Mouse (Mus musculus) thymus, postnatal 4 days (tissue): ENCODE measurements around the gene Cenpk.
"Not testable (repeated sequence)": the region's sequence is repeated elsewhere in the genome, so short reads cannot be mapped to it uniquely, and the experiment has no call there.

Experiments
- DNase-seq: peaks from one replicate; pipeline ENCODE4 v3.0.0; 2021

Gene Cenpk

GRCm38 (mm10) chr13:104228384-104229066, at the start of gene Cenpk, which contains the start of gene Ppwd1:
Gene Cenpk (plus strand): TSS chr13:104228611.
Gene Ppwd1 (minus strand): TSS chr13:104228843.
- DNase-seq: peak; percentile 96

DNA sequence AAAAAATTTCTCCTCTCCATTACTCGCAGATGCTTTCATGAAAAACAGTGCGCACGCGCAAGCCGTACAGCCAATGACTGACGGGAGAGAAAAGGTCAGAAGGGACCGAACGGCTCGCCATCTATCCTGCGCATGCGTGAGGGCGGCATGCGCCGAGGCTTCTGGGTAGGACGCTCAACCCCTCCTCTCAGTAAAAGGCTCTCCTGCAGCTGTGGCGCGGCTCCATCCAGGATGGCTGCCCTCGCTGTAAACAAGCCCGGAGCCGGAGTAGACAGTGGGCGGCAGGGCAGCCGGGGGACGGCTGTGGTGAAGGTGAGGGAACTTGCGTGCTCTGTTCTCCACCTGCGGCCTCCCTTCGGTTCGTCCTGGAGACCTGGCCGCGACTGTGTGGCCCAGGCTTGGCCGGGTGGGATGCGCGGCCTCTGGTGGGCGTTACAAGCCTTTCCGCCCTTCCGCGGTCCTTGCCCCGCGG, 49.7 kb upstream of the Cenpk start, which contains the start of gene Trim23:
TSS of gene Trim23 (plus strand) at position 148 of the 472 bp plus-strand sequence.
- peak; percentile 98 for DNase-seq

DNA sequence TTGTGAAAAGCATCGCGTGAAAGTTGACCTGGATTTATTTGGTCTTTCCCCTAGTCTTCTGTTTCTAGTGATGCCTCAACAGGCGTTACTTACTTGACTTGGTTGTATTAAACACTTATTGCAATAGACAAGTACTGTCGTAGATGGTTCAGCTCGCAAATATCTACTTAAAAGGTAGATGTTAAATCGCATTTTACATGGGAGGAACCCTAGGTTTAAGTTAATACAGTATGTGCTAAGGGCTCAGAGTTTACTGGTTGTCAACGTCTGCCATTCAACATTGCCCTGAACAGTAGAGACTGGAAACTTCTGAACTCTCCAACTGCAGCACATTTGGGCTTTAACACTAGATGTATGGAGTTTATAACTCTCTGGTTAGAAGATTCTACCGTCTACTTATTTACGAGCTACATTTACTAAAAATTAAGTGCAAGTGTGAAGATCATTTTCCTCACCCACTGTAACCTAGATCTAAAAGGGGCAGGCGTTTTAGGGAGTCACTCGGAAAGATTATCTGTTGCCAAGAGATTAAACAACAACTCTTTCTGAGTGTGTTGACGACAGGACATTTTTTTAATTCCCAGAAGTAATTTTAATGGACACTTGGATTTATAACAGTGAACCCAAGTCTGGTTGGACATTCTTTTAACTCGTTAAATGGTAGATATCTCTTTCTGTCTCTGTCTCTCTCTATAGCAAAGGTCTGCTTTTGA, 49.1 kb upstream of the Cenpk start:
- DNase-seq: no peak

- DNase-seq: no peak
These were observed 41.1 kb upstream of the Cenpk start for GRCm38 (mm10) chr13:104187357-104187756.

DNA sequence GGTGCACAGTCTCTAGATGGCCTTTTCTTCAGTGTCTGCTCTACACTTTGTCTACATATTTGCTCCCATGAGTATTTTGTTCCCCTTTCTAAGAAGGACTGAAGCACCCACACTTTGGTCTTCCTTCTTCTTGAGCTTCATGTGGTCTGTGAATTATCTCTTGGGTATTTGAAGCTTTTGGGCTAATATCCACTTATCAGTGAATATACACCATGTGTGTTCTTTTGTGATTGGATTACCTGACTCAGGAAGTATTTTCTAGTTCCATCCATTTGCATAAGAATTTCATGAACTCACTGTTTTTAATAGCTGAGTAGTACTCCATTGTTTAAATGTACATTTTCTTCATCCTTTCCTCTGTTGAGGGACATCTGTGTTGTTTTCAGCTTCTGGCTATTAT, 32.5 kb upstream of the Cenpk start:
- not testable (repeated sequence) for DNase-seq

DNA sequence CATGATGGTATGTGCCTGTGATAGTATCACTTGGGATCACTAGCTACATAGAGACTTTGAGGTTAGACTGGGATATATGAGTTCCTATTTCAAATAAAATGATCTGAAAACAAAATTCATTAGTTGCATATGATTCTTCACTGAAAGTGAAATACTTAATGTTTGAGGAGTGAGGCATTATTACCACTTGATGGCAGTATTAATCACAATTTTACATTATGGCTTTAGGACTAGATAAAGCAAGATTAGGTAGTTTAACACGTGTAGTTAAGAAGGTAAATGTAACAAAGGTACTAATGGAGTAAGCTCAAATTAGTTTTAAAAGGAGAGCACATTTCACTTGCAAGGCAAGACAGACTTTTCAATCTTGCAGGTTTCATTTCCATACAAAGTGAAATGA, 24.1 kb upstream of the Cenpk start:
- no peak for DNase-seq

DNA sequence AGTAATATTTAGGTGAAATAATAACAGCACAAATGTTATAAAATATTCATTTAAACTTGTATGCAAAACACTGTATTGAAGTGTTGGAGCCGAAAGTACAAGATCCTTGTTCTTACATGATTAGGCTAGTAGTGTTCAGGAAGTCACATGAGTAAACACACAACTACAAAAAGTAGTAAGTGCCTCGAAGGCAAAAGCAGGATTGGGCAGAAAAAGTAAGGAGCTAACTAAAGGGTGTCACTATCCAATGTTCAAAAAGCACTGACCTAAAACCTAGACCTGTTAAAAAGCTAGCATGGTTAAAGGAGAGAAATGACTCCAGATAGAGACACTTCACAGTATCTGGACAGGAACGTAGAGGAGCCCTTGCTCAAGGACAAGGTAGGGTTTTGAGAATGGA, 933 bp upstream of the Cenpk start:
- DNase-seq: no peak

GRCm38 (mm10) chr13:104229181-104229580, 770 bp downstream of the Cenpk start:
- DNase-seq: no peak

GRCm38 (mm10) chr13:104258997-104259396, 30.6 kb downstream of the Cenpk start:
- no peak for DNase-seq

- DNase-seq: peak; percentile 11
These were observed 56.6 kb downstream of the Cenpk start for GRCm38 (mm10) chr13:104285031-104285431.

- DNase-seq: peak; percentile 47
These were observed 57.4 kb downstream of the Cenpk start for GRCm38 (mm10) chr13:104285737-104286311.

- no peak for DNase-seq
These were observed 57.9 kb downstream of the Cenpk start for GRCm38 (mm10) chr13:104286336-104286735.

- DNase-seq: peak; percentile 90
These were observed 58.5 kb downstream of the Cenpk start for GRCm38 (mm10) chr13:104286897-104287309.

- DNase-seq: peak; percentile 67
These were observed 59.2 kb downstream of the Cenpk start, which contains the start of gene Adamts6 for GRCm38 (mm10) chr13:104287366-104288225. Gene Adamts6 (plus strand): TSS chr13:104287835.

DNA sequence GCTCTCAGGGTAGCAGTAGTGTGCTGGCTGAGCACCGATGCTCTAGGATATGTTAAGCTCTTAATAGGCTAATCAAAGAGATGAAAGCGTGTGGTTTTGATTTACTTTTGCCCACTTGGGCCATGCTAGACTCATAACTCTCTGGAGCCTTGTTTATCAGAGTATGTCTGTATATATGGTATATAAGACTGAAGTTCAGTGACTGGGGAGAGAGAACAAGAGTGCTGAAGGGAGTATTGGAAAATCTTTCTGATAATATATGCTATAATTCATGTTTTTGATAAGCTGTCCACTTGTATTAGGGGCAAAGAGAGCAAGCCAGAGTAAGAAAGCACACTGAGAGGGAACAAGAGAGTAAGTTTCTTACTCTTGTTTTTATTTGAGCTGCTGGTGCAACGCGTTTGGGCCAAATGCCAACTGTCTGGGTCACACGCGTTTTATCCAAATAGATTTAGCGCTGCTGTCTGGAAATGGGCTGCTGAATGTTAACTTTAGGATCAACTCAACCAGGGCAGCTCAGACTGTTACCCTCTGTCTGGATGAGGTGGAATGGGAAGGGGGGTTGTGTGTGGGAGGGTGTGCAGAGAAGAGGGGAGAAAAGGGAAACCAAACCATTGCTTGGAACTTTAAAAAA, 59.9 kb downstream of the Cenpk start:
- DNase-seq: peak; percentile 30

DNA sequence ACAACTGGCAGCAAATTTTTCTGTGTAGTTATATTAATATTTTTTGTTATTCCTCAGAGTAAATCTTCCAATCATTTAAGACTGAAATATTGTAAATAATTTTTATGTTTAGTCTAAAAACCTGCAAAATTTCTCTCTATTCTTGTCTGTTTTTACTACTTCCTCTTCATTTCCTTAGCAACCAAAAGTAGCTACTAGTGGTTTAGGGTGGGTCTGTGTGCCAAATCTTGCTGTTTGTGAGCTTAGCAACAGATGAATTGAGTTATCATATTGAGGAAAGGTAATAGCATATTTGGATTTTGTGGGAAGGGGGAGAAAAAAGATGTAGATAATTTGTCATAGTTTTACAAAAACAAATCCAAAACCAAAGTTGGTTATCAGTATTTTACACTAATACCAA, 60.8 kb downstream of the Cenpk start:
- no peak for DNase-seq

DNA sequence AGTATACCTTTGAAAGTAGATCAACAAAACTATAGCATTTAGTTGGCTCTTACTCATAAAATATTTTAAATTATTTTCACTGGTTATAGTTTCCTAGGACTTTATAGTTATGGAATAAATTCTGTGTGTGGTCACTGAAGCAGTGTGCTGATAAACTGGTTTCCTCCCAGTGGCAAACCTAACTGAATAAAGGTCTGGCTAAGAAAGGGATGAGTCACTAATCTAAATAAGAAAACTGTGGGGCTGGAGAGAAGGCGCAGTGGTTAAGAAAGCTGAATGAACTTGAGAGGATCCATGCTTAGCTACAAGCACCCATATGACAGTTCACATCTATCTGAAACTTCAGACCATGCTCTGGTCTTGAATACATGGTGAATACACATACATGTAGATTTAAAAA, 67.1 kb downstream of the Cenpk start:
- DNase-seq: no peak
